Mouse (Mus musculus) neural tube, embryonic 13.5 days (tissue): ENCODE measurements at regions not wholly inside any gene's neighbourhood (a gene's known extent, or its start where the extent isn't known, plus 50 kb on each side); places are given as distances from the start of the nearest gene placed in this dataset.

Source experiments
- ATAC-seq: fragments of 200-750 bp; cut with Nextera tagmentation; 2 replicates; pipeline ENCODE4 v1.8.0; 2017; ENCODE audit warnings: low read depth, mild to moderate bottlenecking, moderate TSS enrichment, moderate library complexity
- H3K27ac ChIP-seq: fragments of 300-500 bp; sonication (generic); replicated peaks from 2 replicates; pipeline ENCODE4 v1.5.1; 2015; ENCODE audit warnings: moderate library complexity, mild to moderate bottlenecking, inconsistent platforms
- H3K27me3 ChIP-seq: fragments of 300-500 bp; sonication (generic); 2 replicates; pipeline ENCODE4 v1.6.1; 2015; ENCODE audit warnings: mild to moderate bottlenecking, inconsistent platforms
- H3K36me3 ChIP-seq: fragments of 300-500 bp; sonication (generic); 2 replicates; pipeline ENCODE4 v1.6.1; 2015; ENCODE audit warnings: mild to moderate bottlenecking, inconsistent platforms
- H3K4me1 ChIP-seq: fragments of 300-500 bp; sonication (generic); replicated peaks from 2 replicates; pipeline ENCODE4 v1.6.1; 2015; ENCODE audit warnings: inconsistent platforms
- H3K4me2 ChIP-seq: fragments of 300-500 bp; sonication (generic); 2 replicates; pipeline ENCODE4 v1.6.1; 2015; ENCODE audit warnings: inconsistent platforms, mild to moderate bottlenecking, moderate library complexity
- H3K4me3 ChIP-seq: fragments of 300-500 bp; sonication (generic); 2 replicates; pipeline ENCODE4 v1.5.1; 2015; ENCODE audit warnings: mild to moderate bottlenecking, inconsistent platforms
- H3K9ac ChIP-seq: fragments of 300-500 bp; sonication (generic); 2 replicates; pipeline ENCODE4 v1.6.1; 2015; ENCODE audit warnings: moderate library complexity, mild to moderate bottlenecking, inconsistent platforms
- H3K9me3 ChIP-seq: fragments of 300-500 bp; sonication (generic); 2 replicates; pipeline ENCODE4 v1.6.1; 2016; ENCODE audit warnings: inconsistent platforms
- WGBS: fragments of 180-500 bp; shearing (Covaris S2); methylation state at CpG from one replicate; pipeline ENCODE4 v1.1.7; 2015; 5-methylcytosine and 5-hydroxymethylcytosine counted together

DNA sequence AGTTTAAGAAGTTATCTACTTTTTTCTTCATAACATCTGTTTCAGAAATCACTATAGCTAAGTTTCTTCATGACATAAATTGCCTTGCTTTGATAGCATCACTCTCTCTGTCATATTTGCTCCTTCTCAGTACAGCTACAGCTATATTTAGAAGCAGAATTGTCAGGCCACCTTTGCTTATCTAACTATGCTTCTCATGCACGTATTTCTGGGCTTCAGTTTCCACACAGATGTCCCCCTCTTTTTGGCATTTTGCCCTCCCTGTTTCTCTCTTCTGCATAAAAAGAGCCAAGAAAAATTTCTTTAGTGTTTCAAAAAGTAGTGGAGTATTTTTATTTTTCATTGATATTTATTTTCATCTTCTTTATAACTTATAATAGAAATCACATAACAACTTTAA, 560.9 kb upstream of the Sema6d start:
- H3K9ac ChIP-seq: no peak overlapping the region
- no peak for ATAC-seq
- H3K4me2 ChIP-seq: no peak overlapping the region
- H3K27ac ChIP-seq: no peak overlapping the region
- peaks cover 10% of the 10 kb centered on the region; the same call in 1 of the 2 replicates for H3K4me1 ChIP-seq
- no peak overlapping the region for H3K4me3 ChIP-seq
- WGBS: 67% methylated on average over 1 of the region's 1 CpGs
- no peaks in the 10 kb centered on the region for H3K27me3 ChIP-seq
- H3K9me3 ChIP-seq: peaks cover 4% of the 10 kb centered on the region; the same call in 1 of the 2 replicates
- no peaks in the 10 kb centered on the region for H3K36me3 ChIP-seq

DNA sequence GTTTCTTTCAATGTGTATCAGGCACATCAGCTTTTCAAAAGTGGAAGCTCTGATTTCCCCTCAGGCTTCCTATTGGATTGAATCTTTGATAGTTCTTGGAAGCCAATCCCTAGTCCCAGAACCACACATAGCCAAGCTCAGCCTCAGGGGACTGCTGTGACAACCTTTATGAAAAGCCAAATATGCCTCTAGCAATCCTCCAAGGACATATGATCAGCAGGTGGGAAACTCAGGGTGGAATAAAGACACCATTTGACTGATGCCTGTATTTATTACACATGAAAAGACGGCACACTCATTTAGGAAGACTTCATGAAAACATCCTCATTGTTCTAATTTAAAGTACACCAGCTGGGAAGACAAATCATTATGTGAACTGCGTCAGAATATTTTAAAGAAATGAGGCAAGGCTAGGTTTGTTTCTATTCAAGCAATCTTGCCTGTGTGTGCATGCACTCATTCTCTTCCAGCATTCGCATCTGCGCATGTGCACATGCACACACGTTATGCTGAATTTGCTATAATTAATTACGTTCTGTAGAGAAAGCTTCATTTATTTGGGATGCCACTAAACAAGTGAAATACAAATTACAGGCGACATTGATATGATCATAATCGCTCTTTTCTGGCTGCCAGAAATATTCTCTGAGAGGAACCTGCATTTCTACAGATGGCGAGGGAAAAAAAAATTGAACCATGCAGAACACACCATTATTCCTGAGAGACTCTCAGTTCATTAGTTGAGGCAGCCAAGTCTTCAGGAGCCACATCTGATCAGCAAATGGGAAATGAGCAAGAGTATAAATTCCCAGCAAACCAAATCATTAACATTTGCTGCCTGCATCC, 556.6 kb upstream of the Sema6d start:
- ATAC-seq: peak; percentile 85
- Histone ChIP-seq H3K36me3 (no peaks in the 10 kb centered on the region), H3K27ac (peak overlapping the region; percentile 75), H3K27me3 (no peaks in the 10 kb centered on the region), H3K9ac (no peak overlapping the region), H3K4me3 (no peak overlapping the region), H3K4me1 (peaks cover 14% of the 10 kb centered on the region; the same call in 1 of the 2 replicates), H3K9me3 (no peaks in the 10 kb centered on the region), H3K4me2 (peak overlapping the region; percentile 36)
- 48% methylated on average over 9 of the region's 9 CpGs for WGBS

DNA sequence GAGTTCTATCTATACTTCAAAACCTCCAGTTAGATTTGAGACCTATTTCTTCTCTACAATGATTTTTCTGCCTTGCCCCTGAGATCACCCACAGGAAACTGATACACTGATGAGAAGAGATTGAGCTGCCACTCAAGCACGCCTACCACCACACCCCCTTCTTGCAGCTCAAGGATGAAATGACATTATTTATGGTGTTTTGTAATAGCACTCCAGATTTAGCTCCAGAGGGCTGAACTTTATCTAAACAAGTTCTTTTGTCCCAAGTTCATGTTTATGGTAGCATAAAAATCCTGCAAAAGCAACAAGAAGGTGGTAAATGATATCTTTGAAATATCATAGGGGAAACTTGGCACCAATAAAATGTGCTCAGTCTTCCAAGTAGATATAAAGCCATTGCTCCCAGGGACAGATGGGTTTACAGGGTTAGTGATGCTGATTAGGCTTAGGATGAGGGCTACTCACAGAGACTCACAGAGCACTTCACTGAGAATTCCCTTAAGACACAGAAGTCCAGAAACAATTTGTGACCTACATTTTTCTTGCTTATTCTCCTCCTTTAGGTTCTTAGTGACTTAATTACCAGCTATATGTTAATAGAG, 538.4 kb upstream of the Sema6d start:
- H3K4me3 ChIP-seq: no peak overlapping the region
- H3K9ac ChIP-seq: no peak overlapping the region
- no peak overlapping the region for H3K4me2 ChIP-seq
- 68% methylated on average over 1 of the region's 1 CpGs for WGBS
- H3K4me1 ChIP-seq: no peaks in the 10 kb centered on the region
- ATAC-seq: no peak
- no peaks in the 10 kb centered on the region for H3K36me3 ChIP-seq
- no peak overlapping the region for H3K27ac ChIP-seq
- H3K9me3 ChIP-seq: no peaks in the 10 kb centered on the region
- no peaks in the 10 kb centered on the region for H3K27me3 ChIP-seq

DNA sequence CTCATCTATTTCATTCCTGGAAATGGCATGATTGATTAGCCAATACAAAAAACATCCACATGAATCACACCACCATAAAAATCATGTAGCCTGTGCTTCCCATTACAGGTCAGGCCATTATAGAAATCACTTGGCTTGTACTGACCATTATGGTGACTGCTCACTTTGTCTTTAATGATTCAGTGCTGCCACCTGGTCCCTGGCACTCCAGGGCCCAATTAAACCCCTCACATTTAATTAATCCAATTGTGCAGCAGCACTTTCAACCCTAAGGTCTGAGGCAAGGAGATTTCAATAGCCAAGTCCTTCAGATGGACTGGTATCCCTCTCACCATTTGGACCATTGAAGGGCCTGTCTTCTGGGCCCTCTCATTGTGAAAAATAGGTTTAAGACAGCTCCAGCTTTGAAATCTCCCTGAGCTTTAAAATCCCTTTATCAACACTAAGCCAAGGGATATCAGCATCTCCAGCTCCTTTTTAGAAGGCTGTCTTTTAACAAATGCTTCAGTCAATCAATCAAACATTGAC, 531.6 kb upstream of the Sema6d start:
- Histone ChIP-seq H3K9me3 (no peaks in the 10 kb centered on the region), H3K9ac (no peak overlapping the region)
- ATAC-seq: peak; percentile 23; the same call in 1 of the 2 replicates

More for the DNA sequence above, 531.6 kb upstream of the Sema6d start:
- Histone ChIP-seq H3K27me3 (no peaks in the 10 kb centered on the region), H3K36me3 (no peaks in the 10 kb centered on the region), H3K27ac (no peak overlapping the region), H3K4me2 (no peak overlapping the region), H3K4me3 (no peak overlapping the region), H3K4me1 (0 out of 2 replicates have a peak, but pooled peaks cover 4% of the 10 kb centered on the region)
